Mouse (Mus musculus) heart, adult 18-20 months (tissue): Measurements from ENCODE around the gene Dyrk4. TPM values are rescaled to one million over a fixed set of nuclear protein-coding genes. Genes with fewer than 3 reads are reported as not detected.

Source experiments
- total RNA-seq, 2 experiments: library from RNA; stranded (reverse); gene quantifications; 2 replicates each; pipeline ENCODE4 v1.2.3; 2021

Gene Dyrk4
- total RNA-seq, 2 experiments from 2014 or later, result not detected

Other genes with a start within 250 kb of the Dyrk4 start
- gene Kcna6, start 181.2 kb downstream of the Dyrk4 start, total RNA-seq, result 1 to 10 TPM in 1 of 2 experiments, under 1 TPM in 1; 0.69 to 1.1 TPM
- 100 to 1,000 TPM; 764 to 782 TPM for gene Ndufa9, start 72.7 kb downstream of the Dyrk4 start, total RNA-seq
- not detected for gene Akap3, start 68.7 kb downstream of the Dyrk4 start, total RNA-seq
- under 1 TPM; 0.65 to 0.82 TPM for gene Rad51ap1, start 17.7 kb upstream of the Dyrk4 start, total RNA-seq
- gene D6Wsu163e, start 18.1 kb upstream of the Dyrk4 start, total RNA-seq, result 10 to 100 TPM; 11.2 to 13.9 TPM
- under 1 TPM; 0.57 to 0.77 TPM for gene Fgf6, start 93.7 kb upstream of the Dyrk4 start, total RNA-seq
- not detected for gene Fgf23, start 151.1 kb upstream of the Dyrk4 start, total RNA-seq
- 10 to 100 TPM; 45.3 to 63.0 TPM for gene Tigar, start 187.7 kb upstream of the Dyrk4 start, total RNA-seq
- gene Ccnd2, start 230.4 kb upstream of the Dyrk4 start, total RNA-seq, result 100 to 1,000 TPM; 161 to 164 TPM